Mouse (Mus musculus) left cerebral cortex, postnatal 4 days (tissue): ENCODE results near the gene Adamtsl3. TPM values are rescaled to one million over a fixed set of nuclear protein-coding genes. Genes with fewer than 3 reads are reported as not detected.

Source experiments
- DNase-seq: peaks from one replicate; pipeline ENCODE4 v3.0.0-alpha.2; 2022
- intact Hi-C: fragments of 180-260 bp; cut with DNase I; formaldehyde crosslinking; loops from one replicate; pipeline ENCODE4 v1.15.1; 2025
- total RNA-seq, 2 experiments: library from RNA; stranded (reverse); gene quantifications; 2 replicates each; pipeline ENCODE4 v1.2.3; 2021

Adamtsl3 gene
- total RNA-seq, 2 experiments from 2014 or later: 2.8 to 3.7 TPM

- no peak for DNase-seq
- intact Hi-C loops: no loop called here
These were observed 24.2 kb downstream of the Adamtsl3 start for GRCm38 (mm10) chr7:82359674-82360073.

GRCm38 (mm10) chr7:82360186-82360585 is 24.7 kb downstream of the Adamtsl3 start:
- intact Hi-C loops: no loop called here
- no peak for DNase-seq

DNA sequence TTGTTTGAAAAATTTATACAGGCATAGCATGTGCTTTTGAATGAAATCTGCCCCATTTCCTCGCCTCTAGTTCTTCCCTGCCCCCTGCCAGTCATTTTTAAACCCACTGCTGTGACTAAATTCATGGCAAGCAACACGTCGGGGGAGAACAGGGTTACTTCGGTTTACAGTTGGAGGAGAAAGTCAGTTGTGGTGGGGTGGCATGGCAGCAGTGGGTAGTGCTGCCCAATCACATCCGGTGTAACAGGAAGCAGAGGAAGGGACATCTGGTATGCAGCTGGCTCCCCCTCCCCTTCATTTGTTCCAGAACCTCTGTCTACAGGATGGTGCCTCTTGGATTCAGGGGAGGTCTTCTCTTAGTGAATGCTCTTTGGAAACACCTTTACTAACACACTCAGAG is 25.6 kb downstream of the Adamtsl3 start:
- no peak for DNase-seq
- intact Hi-C loops: no loop called here

DNA sequence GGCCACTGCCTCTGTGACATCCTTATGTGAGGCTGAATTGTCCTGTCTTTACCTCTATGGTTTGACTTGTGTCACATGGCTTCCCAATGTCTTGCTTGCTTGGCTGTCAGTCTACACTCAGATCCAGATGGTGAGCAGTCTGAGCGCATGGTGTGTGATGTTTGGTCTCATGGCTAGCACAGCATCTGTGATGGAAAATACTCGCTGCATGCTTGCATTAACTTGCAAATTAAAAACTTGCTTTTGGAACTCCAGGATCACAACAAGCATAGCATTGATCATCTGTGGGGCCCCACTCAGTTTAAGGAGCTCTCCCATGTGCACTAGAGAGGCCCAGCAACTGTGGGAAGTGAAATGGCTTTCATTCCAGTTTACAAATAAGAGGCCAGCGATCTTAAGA is 29.1 kb downstream of the Adamtsl3 start:
- DNase-seq: no peak
- intact Hi-C loops: no loop called here

- intact Hi-C loops: no loop called here
- DNase-seq: no peak
These were observed 30.6 kb downstream of the Adamtsl3 start for GRCm38 (mm10) chr7:82366056-82366455.

DNA sequence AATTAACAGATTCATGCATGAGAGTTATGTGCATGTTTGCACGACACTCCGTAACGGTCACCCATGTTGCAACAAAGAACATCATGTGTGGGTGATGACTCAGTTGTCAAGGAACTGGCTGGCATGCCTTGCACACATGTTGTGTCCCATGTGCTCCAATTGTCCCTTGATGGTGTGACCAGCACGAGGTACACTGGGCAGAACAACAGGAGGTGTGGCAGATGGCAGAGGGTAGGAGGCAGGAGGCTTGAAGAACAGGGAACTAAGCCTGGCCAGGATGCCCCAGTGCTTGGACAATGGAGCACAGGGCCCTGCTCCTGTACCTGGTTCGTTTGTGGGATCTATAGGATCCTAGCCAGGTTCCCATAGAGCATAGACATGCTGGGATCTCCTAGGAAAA is 31.0 kb downstream of the Adamtsl3 start:
- intact Hi-C loops: no loop called here

GRCm38 (mm10) chr7:82368047-82368446 is 32.6 kb downstream of the Adamtsl3 start:
- intact Hi-C loops: no loop called here
- DNase-seq: no peak

More for the DNA sequence above, 31.0 kb downstream of the Adamtsl3 start:
- DNase-seq: no peak

DNA sequence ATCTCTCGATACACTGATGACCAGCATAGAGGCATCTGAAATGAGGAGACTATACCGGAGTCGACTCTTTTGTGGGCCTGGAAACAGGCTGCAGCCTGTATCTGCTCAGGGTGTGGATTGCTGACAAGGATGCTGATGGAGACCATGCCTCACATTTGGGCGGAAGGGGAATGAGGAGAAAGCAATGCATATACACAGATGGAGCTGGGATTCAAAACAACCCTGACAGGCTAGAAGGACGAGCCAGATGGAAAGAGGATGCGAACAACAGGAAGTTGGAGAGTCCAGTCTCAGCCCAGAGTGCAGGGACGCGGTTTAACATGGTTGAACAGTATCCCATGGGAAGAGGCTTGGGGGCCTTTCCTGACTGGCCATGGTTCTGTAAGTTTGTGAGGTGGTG is 34.6 kb downstream of the Adamtsl3 start:
- no peak for DNase-seq
- intact Hi-C loops: no loop called here

- intact Hi-C loops: no loop called here
- peak; percentile 49 for DNase-seq
These were observed 35.9 kb downstream of the Adamtsl3 start for GRCm38 (mm10) chr7:82371411-82371810.

GRCm38 (mm10) chr7:82378311-82378710 is 42.8 kb downstream of the Adamtsl3 start:
- DNase-seq: peak; percentile 32
- intact Hi-C loops: no loop called here

GRCm38 (mm10) chr7:82379765-82380164 is 44.3 kb downstream of the Adamtsl3 start:
- DNase-seq: no peak
- intact Hi-C loops: no loop called here

DNA sequence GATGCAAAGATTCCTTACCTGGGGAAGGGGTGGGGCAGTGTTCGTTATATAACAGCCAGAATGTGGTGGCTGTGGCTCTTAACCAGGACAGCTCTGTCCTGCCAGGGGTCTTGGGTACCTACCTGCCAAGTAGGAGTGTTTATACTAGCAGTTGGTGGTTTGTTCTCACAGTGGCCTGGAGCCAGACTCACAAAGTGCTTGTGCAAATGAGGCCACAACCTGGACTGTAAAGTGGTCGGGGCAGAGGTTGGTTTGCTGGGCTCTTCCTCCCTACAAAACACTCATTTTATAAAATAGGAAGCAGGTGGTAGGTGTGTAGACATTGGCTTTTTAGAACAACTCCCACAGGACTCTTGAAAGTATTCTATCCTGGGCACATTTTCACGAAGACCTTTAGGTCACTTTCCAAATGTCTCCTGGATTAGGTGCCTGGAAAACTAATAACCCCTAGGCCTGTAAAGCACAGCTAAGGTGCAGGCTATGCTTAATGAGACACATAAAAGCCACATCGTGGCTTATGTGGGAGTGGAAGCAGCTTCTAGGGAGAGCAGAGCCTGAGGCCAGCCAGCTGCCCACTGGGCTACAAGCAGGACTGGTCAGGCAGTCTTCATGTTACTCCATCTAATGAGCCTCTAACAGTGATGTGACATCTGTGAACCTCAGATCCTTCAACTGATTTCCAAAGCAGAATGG is 47.5 kb downstream of the Adamtsl3 start:
- DNase-seq: no peak
- intact Hi-C loops: no loop called here

DNA sequence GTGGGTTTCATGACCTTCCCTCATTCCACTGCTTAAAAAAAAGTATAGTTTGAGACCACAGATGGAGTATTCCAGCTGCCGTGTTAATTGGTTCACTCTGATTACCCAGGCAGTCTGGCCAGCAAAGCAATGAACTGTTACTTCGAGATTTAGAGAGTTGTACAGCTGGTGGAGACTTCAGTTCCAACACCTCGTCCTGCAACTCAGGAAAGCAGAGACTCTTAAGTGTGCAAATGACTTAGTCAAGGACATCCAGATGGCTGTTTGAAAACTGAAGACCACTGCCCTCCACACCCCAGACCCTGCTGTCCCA is 48.0 kb downstream of the Adamtsl3 start:
- intact Hi-C loops: no loop called here
- DNase-seq: no peak

DNA sequence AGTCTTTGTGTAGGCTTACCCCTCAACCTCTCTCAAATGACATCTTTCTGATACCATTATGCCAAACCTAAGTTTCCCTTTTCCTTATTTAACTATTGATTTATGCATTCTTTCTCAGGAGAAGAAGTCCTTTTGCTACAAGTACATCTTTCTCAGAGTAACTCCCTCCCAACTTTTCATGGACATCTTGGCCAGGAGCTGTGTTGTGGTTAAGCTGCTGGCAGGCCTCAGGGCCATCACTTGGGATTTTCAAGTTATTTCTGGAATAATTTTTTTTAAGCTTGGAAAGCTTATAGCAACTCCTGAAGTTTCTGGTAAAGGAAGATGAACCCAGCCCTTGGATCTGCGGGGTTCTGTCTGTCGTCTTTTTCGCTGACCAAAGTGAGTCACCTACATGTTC is 51.6 kb downstream of the Adamtsl3 start:
- intact Hi-C loops: no loop called here
- no peak for DNase-seq

- DNase-seq: peak; percentile 21
- intact Hi-C loops: no loop called here
These were observed 59.1 kb downstream of the Adamtsl3 start for GRCm38 (mm10) chr7:82394435-82395186.

- intact Hi-C loops: no loop called here
- DNase-seq: peak; percentile 36
These were observed 59.7 kb downstream of the Adamtsl3 start for GRCm38 (mm10) chr7:82395239-82395638.

DNA sequence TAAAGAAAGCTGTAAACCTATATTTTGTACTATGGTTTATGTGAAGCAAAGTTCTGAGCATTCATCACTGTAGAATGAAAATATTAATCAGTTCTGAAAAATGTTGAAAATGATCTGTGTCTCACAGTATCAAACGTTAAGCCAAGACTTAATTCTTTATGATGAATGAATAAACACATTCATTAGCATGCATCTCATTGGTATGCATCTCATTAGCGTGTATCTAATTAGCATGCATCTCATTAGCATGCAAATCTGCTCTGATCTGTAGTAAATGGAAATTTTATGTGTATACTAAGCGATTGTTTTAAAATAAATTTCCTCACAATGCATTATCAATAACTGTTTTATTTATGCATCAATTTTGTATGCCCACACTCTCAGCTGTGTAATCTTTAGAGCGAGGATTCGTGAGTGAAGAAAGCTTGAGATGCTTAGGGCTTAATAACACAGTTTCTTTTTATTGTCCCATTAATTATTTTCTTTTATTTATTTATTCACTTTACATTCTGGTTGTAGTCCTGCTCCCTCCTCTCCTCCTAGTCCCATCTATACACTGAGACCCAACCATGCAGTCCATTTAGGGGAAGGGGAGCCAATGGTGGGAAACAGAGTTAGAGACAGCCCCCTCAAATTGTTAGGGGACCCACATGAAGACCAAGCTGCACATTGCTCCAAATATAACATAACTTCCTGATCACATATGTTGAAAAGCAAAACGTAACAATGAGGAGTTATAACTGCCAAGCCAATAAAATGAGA is 60.4 kb downstream of the Adamtsl3 start:
- no peak for DNase-seq
- intact Hi-C loops: no loop called here

GRCm38 (mm10) chr7:82396869-82397268 is 61.4 kb downstream of the Adamtsl3 start:
- intact Hi-C loops: no loop called here
- DNase-seq: no peak

DNA sequence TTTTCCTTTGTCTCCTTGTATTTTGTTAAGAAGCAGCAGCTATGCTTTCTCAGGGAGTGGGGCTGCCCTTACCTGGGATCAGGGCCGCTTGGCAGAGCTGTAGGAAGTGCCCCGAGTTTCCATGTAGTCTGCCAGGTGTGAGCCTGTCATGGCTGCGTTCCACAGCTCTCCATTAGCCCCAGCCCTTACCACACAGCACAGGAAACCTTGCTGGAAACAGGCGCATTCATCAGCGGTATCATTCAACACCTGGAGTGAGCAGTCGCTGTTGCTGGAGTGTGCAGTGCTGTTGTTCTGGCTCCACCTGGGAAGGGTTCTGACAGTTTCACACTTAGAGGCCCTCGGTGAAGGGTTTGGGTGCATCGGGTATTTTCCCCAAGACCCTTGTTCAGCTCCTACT is 62.1 kb downstream of the Adamtsl3 start:
- DNase-seq: no peak
- intact Hi-C loops: no loop called here

- no peak for DNase-seq
- intact Hi-C loops: no loop called here
These were observed 70.1 kb downstream of the Adamtsl3 start for GRCm38 (mm10) chr7:82405466-82406045.

GRCm38 (mm10) chr7:82410966-82411365 is 75.5 kb downstream of the Adamtsl3 start:
- intact Hi-C loops: no loop called here
- DNase-seq: peak; percentile 28
